25 mouse cellular contexts compared by ENCODE assay signal in genomic region chr11:36080766-36081165, GRCm38 (mm10).
DNase-seq lines count a peak whose midpoint lies in the region; ATAC-seq lines count a peak whose summit lies in the region.
"Had no signal": no experiment of that assay in that cellular context is flagged by ENCODE, and none has a peak within 500 bp of the region (broad histone marks: within the 10 kb centered on the region; RNA-seq: fewer than 3 reads in every experiment).

No protein-coding gene starts in this region.

- H3K4me1 ChIP-seq in forebrain, embryonic 10.5 days: peaks cover 29% of the 10 kb centered on the region
- peaks cover 14% of the 10 kb centered on the region for H3K4me1 ChIP-seq in forebrain, embryonic 14.5 days (ENCODE audit: control insufficient read depth, insufficient read depth, low read length)
- H3K4me1 ChIP-seq in hindbrain, embryonic 14.5 days (replicated peaks; ENCODE audit: control insufficient read depth, insufficient read depth, low read length): peaks cover 16% of the 10 kb centered on the region; the same call in 1 of the 2 replicates
- peaks cover 24% of the 10 kb centered on the region for H3K4me1 ChIP-seq in hindbrain, embryonic 10.5 days (replicated peaks)
- peaks cover 18% of the 10 kb centered on the region for H3K4me1 ChIP-seq in midbrain, embryonic 15.5 days
- H3K4me1 ChIP-seq: heart, embryonic 15.5 days; intestine, embryonic 15.5 days; limb, embryonic 10.5 days; liver, embryonic 15.5 days; lung, embryonic 15.5 days had no signal

- H3K36me3 ChIP-seq in forebrain, embryonic 10.5 days (replicated peaks): no peaks in the 10 kb centered on the region
- H3K36me3 ChIP-seq in forebrain, embryonic 14.5 days (ENCODE audit: control insufficient read depth, insufficient read depth, low read length): no peaks in the 10 kb centered on the region
- H3K36me3 ChIP-seq in hindbrain, embryonic 14.5 days (replicated peaks; ENCODE audit: control insufficient read depth, insufficient read depth): no peaks in the 10 kb centered on the region
- H3K36me3 ChIP-seq in hindbrain, embryonic 10.5 days: no peaks in the 10 kb centered on the region
- H3K36me3 ChIP-seq in midbrain, embryonic 15.5 days (replicated peaks): no peaks in the 10 kb centered on the region
- H3K36me3 ChIP-seq: heart, embryonic 15.5 days; intestine, embryonic 15.5 days; limb, embryonic 10.5 days; liver, embryonic 15.5 days; lung, embryonic 15.5 days had no signal

- 71% methylated on average over 11 of the region's 11 CpGs for WGBS in forebrain, embryonic 10.5 days
- 58% methylated on average over 11 of the region's 11 CpGs for WGBS in forebrain, embryonic 14.5 days
- 62% methylated on average over 11 of the region's 11 CpGs for WGBS in hindbrain, embryonic 14.5 days
- 63% methylated on average over 11 of the region's 11 CpGs for WGBS in hindbrain, embryonic 10.5 days
- WGBS in midbrain, embryonic 15.5 days: 62% methylated on average over 11 of the region's 11 CpGs

- no peak overlapping the region; the same call in 1 of the 2 replicates for H3K9ac ChIP-seq in forebrain, embryonic 14.5 days (ENCODE audit: low read length)
- no peak overlapping the region for H3K9ac ChIP-seq in hindbrain, embryonic 14.5 days
- no peak overlapping the region for H3K9ac ChIP-seq in midbrain, embryonic 15.5 days
- H3K9ac ChIP-seq: heart, embryonic 15.5 days; intestine, embryonic 15.5 days; liver, embryonic 15.5 days; lung, embryonic 15.5 days had no signal

- DNase-seq in forebrain, embryonic 10.5 days (ENCODE audit: extremely low spot score, low spot score): no peak
- DNase-seq in forebrain, embryonic 14.5 days (ENCODE audit: low spot score): no peak
- no peak for DNase-seq in hindbrain, embryonic 14.5 days (ENCODE audit: low spot score)
- DNase-seq in hindbrain, embryonic 10.5 days (ENCODE audit: low spot score): no peak
- DNase-seq in brain, adult 2 months (ENCODE audit: low read depth, low spot score): peak; percentile 38
- DNase-seq in heart, postnatal 36 days: no peak
- no peak for DNase-seq in right cerebral cortex, postnatal 14 days
- DNase-seq: adrenal gland, postnatal 25 days; cerebellum, adult 11-12 months; cerebellum, postnatal 10 days; gastrocnemius, adult 2 months; heart, postnatal 4 days; kidney, postnatal 25 days; liver; lung, postnatal 4 days; right cerebral cortex, postnatal 25 days; spleen, adult 18-20 months had no signal

- no peak for ATAC-seq in forebrain, embryonic 14.5 days
- ATAC-seq in hindbrain, embryonic 14.5 days (ENCODE audit: low FRiP score): no peak
- ATAC-seq in midbrain, embryonic 15.5 days (replicated peaks): no peak; the same call in 1 of the 2 replicates
- ATAC-seq: intestine, embryonic 15.5 days had no signal

- no peak overlapping the region for H3K4me3 ChIP-seq in forebrain, embryonic 10.5 days
- no peak overlapping the region for H3K4me3 ChIP-seq in forebrain, embryonic 14.5 days (ENCODE audit: low read depth, low read length)
- H3K4me3 ChIP-seq in hindbrain, embryonic 14.5 days (replicated peaks; ENCODE audit: low read length): no peak overlapping the region
- no peak overlapping the region for H3K4me3 ChIP-seq in hindbrain, embryonic 10.5 days
- H3K4me3 ChIP-seq in midbrain, embryonic 15.5 days: no peak overlapping the region
- H3K4me3 ChIP-seq: gastrocnemius, adult 2 months; heart, embryonic 15.5 days; intestine, embryonic 15.5 days; layer of hippocampus, adult 2 months; limb, embryonic 10.5 days; liver, embryonic 15.5 days; lung, embryonic 15.5 days; myocyte had no signal

- intact Hi-C loops in heart, postnatal 36 days (cut with DNase I): no loop called here

- no peak overlapping the region for H3K4me2 ChIP-seq in forebrain, embryonic 14.5 days (ENCODE audit: low read length)
- no peak overlapping the region for H3K4me2 ChIP-seq in hindbrain, embryonic 14.5 days (replicated peaks)
- no peak overlapping the region for H3K4me2 ChIP-seq in midbrain, embryonic 15.5 days
- H3K4me2 ChIP-seq: heart, embryonic 15.5 days; intestine, embryonic 15.5 days; liver, embryonic 15.5 days; lung, embryonic 15.5 days had no signal

- 0 out of 2 replicates have a peak overlapping the region, but pooled peaks have one; percentile 15 for H3K27ac ChIP-seq in forebrain, embryonic 10.5 days
- H3K27ac ChIP-seq in forebrain, embryonic 14.5 days (ENCODE audit: low read depth, low read length): no peak overlapping the region
- H3K27ac ChIP-seq in hindbrain, embryonic 14.5 days: peak overlapping the region; percentile 57
- H3K27ac ChIP-seq in hindbrain, embryonic 10.5 days: no peak overlapping the region
- peak overlapping the region; percentile 61 for H3K27ac ChIP-seq in midbrain, embryonic 15.5 days
- H3K27ac ChIP-seq: gastrocnemius, adult 2 months; heart, embryonic 15.5 days; intestine, embryonic 15.5 days; layer of hippocampus, adult 2 months; limb, embryonic 10.5 days; liver, embryonic 15.5 days; lung, embryonic 15.5 days had no signal

- H3K9me3 ChIP-seq in forebrain, embryonic 10.5 days: no peaks in the 10 kb centered on the region
- no peaks in the 10 kb centered on the region for H3K9me3 ChIP-seq in forebrain, embryonic 14.5 days (replicated peaks; ENCODE audit: control insufficient read depth, low read length)
- no peaks in the 10 kb centered on the region for H3K9me3 ChIP-seq in hindbrain, embryonic 14.5 days (ENCODE audit: control insufficient read depth, low read length)
- H3K9me3 ChIP-seq in hindbrain, embryonic 10.5 days: no peaks in the 10 kb centered on the region
- no peaks in the 10 kb centered on the region for H3K9me3 ChIP-seq in midbrain, embryonic 15.5 days
- H3K9me3 ChIP-seq: heart, embryonic 15.5 days; intestine, embryonic 15.5 days; limb, embryonic 10.5 days; liver, embryonic 15.5 days; lung, embryonic 15.5 days had no signal

- peaks cover 19% of the 10 kb centered on the region for H3K27me3 ChIP-seq in forebrain, embryonic 10.5 days (ENCODE audit: poor library complexity, severe bottlenecking)
- H3K27me3 ChIP-seq in forebrain, embryonic 14.5 days (replicated peaks; ENCODE audit: control insufficient read depth, insufficient read depth, low read length): no peaks in the 10 kb centered on the region
- no peaks in the 10 kb centered on the region for H3K27me3 ChIP-seq in hindbrain, embryonic 14.5 days (ENCODE audit: control insufficient read depth, insufficient read depth, low read length)
- H3K27me3 ChIP-seq in hindbrain, embryonic 10.5 days (ENCODE audit: insufficient read depth, poor library complexity, severe bottlenecking): no peaks in the 10 kb centered on the region; the same call in 1 of the 2 replicates
- no peaks in the 10 kb centered on the region for H3K27me3 ChIP-seq in midbrain, embryonic 15.5 days (replicated peaks)
- H3K27me3 ChIP-seq: intestine, embryonic 15.5 days; liver, embryonic 15.5 days had no signal

Comparison
In these comparisons a context has a peak if more than half of its experiments do, and no peak if none do; other contexts are left out.
1. H3K27ac ChIP-seq: peak in forebrain, embryonic 10.5 days (single experiment), hindbrain, embryonic 14.5 days (single experiment) and midbrain, embryonic 15.5 days (single experiment); none in forebrain, embryonic 14.5 days (single experiment) and hindbrain, embryonic 10.5 days (single experiment).